8 mouse cellular contexts compared by ENCODE assay signal in genomic region chr5:24348546-24348945, GRCm38 (mm10). TPM values are rescaled to one million over a fixed set of nuclear protein-coding genes. Genes with fewer than 3 reads are reported as not detected.
DNase-seq lines count a peak whose midpoint lies in the region; ATAC-seq and TF ChIP-seq lines count a peak whose summit lies in the region.

No protein-coding gene starts in this region.

- DNase-seq in adrenal gland, adult (ENCODE audit: inconsistent age in 2 of 2, low spot score in 1 of 2) = peak; percentile 71 to 82
- no peak for DNase-seq in adrenal gland, postnatal 4 days (ENCODE audit: low spot score in 2 of 2)
- DNase-seq in G1E (ENCODE audit: low spot score) = peak; percentile 61
- peak; percentile 63 for DNase-seq in kidney, postnatal 10 days
- DNase-seq in thymus, postnatal 14 days = peak; percentile 83
- DNase-seq in right cerebral cortex, postnatal 10 days (ENCODE audit: low spot score in 2 of 2) = no peak

- peaks cover 95% of the 10 kb centered on the region for H3K4me1 ChIP-seq in G1E (ENCODE audit: insufficient read depth, low read depth, low read length)
- H3K4me1 ChIP-seq in forebrain, embryonic 13.5 days = peaks cover 72% of the 10 kb centered on the region
- H3K4me1 ChIP-seq in midbrain, embryonic 12.5 days = peaks cover 76% of the 10 kb centered on the region

- peak overlapping the region; percentile 67 for H3K9ac ChIP-seq in forebrain, embryonic 13.5 days
- H3K9ac ChIP-seq in midbrain, embryonic 12.5 days (replicated peaks) = peak overlapping the region; percentile 68

- peaks cover 3% of the 10 kb centered on the region for H3K36me3 ChIP-seq in G1E (replicated peaks)
- no peaks in the 10 kb centered on the region for H3K36me3 ChIP-seq in forebrain, embryonic 13.5 days (ENCODE audit: poor library complexity, severe bottlenecking)
- 0 out of 2 replicates have a peak, but pooled peaks cover 4% of the 10 kb centered on the region for H3K36me3 ChIP-seq in midbrain, embryonic 12.5 days

- no peaks in the 10 kb centered on the region for H3K9me3 ChIP-seq in G1E (replicated peaks)
- H3K9me3 ChIP-seq in forebrain, embryonic 13.5 days (replicated peaks) = no peaks in the 10 kb centered on the region
- no peaks in the 10 kb centered on the region for H3K9me3 ChIP-seq in midbrain, embryonic 12.5 days

- H3K4me3 ChIP-seq in G1E (ENCODE audit: low read depth, low read length) = peak overlapping the region; percentile 74
- H3K4me3 ChIP-seq in forebrain, embryonic 13.5 days = peak overlapping the region; percentile 54
- peak overlapping the region; percentile 53 for H3K4me3 ChIP-seq in midbrain, embryonic 12.5 days

- H3K27me3 ChIP-seq in G1E (ENCODE audit: insufficient read depth, low read length) = peaks cover 40% of the 10 kb centered on the region
- H3K27me3 ChIP-seq in forebrain, embryonic 13.5 days = peaks cover 17% of the 10 kb centered on the region
- peaks cover 45% of the 10 kb centered on the region for H3K27me3 ChIP-seq in midbrain, embryonic 12.5 days

- peak overlapping the region; percentile 99 for H3K4me2 ChIP-seq in forebrain, embryonic 13.5 days
- H3K4me2 ChIP-seq in midbrain, embryonic 12.5 days (replicated peaks) = peak overlapping the region; percentile 99

- TF ChIP-seq CTCF in G1E (IDR thresholded peaks at IDR 0.05; ENCODE audit: low read depth, low read length) = no peak

- WGBS in forebrain, embryonic 13.5 days = under 1% methylated on average over 29 of the region's 30 CpGs
- under 1% methylated on average over 20 of the region's 30 CpGs for WGBS in midbrain, embryonic 12.5 days

- ATAC-seq in G1E (ENCODE audit: extremely low read depth, insufficient number of reproducible peaks, low FRiP score, poor library complexity, severe bottlenecking) = no peak
- ATAC-seq in forebrain, embryonic 13.5 days = no peak
- ATAC-seq in midbrain, embryonic 12.5 days (ENCODE audit: low FRiP score, low read depth) = no peak

- H3K27ac ChIP-seq in forebrain, embryonic 13.5 days = peak overlapping the region; percentile 36
- peak overlapping the region; percentile 31 for H3K27ac ChIP-seq in midbrain, embryonic 12.5 days (replicated peaks)

RNA-seq across cellular contexts. Expression of gene Kcnh2, which starts 2.9 kb away (rescaled TPM):
- total RNA-seq in adrenal gland, postnatal 4 days (2021) = 10 to 100 TPM; 38.6 to 42.4 TPM
- total RNA-seq in G1E (2014; fragmentation: Nextera tagmentation) (3.3 and 6.8 TPM in 2 replicates), G1E (2017) (1.0 and 1.3 TPM in 2 replicates)
- polyA plus RNA-seq in G1E (2012) = 12.6 and 15.1 TPM in 2 replicates
- 4.3 and 6.9 TPM in 2 replicates for polyA plus RNA-seq in forebrain, embryonic 13.5 days (2015; fragmentation: Nextera tagmentation; extraction: Ambion mirVana)
- polyA plus RNA-seq in midbrain, embryonic 12.5 days (2016; fragmentation: Nextera tagmentation; extraction: Ambion mirVana) = 18.0 and 18.5 TPM in 2 replicates

RNA-seq across cellular contexts. Expression of gene Nos3, which starts 16.1 kb away (rescaled TPM):
- total RNA-seq in adrenal gland, postnatal 4 days (2021) = 10 to 100 TPM; 11.5 to 12.3 TPM
- total RNA-seq in G1E (2014; fragmentation: Nextera tagmentation) = 0.23 and 0.58 TPM in 2 replicates
- total RNA-seq in G1E (2017) = 0.17 and 0.22 TPM in 2 replicates
- polyA plus RNA-seq in G1E (2012) = 0.07 and 0.09 TPM in 2 replicates
- 5.6 and 5.9 TPM in 2 replicates for polyA plus RNA-seq in forebrain, embryonic 13.5 days (2015; fragmentation: Nextera tagmentation; extraction: Ambion mirVana)
- polyA plus RNA-seq in midbrain, embryonic 12.5 days (2016; fragmentation: Nextera tagmentation; extraction: Ambion mirVana) = 7.1 and 9.2 TPM in 2 replicates

RNA-seq across cellular contexts. Expression of gene Atg9b, which starts 43.4 kb away (rescaled TPM):
- total RNA-seq in adrenal gland, postnatal 4 days (2021) = under 1 TPM; 0.42 to 0.62 TPM
- not detected in 2 replicates for total RNA-seq in G1E (2014; fragmentation: Nextera tagmentation)
- 0.06 and 0.11 TPM in 2 replicates for total RNA-seq in G1E (2017)
- 0.15 TPM in 2 replicates for polyA plus RNA-seq in G1E (2012)
- polyA plus RNA-seq in forebrain, embryonic 13.5 days (2015; fragmentation: Nextera tagmentation; extraction: Ambion mirVana) = 0.52 and 0.57 TPM in 2 replicates
- 0.35 and 0.46 TPM in 2 replicates for polyA plus RNA-seq in midbrain, embryonic 12.5 days (2016; fragmentation: Nextera tagmentation; extraction: Ambion mirVana)

RNA-seq across cellular contexts. Expression of gene Abcb8, which starts 44.9 kb away (rescaled TPM):
- 10 to 100 TPM; 73.9 to 84.8 TPM for total RNA-seq in adrenal gland, postnatal 4 days (2021)
- total RNA-seq in G1E (2014; fragmentation: Nextera tagmentation) (13.5 and 17.7 TPM in 2 replicates), G1E (2017) (15.4 and 20.4 TPM in 2 replicates)
- 43.6 and 44.0 TPM in 2 replicates for polyA plus RNA-seq in G1E (2012)
- polyA plus RNA-seq in forebrain, embryonic 13.5 days (2015; fragmentation: Nextera tagmentation; extraction: Ambion mirVana) = 39.0 and 48.1 TPM in 2 replicates
- 47.1 and 48.0 TPM in 2 replicates for polyA plus RNA-seq in midbrain, embryonic 12.5 days (2016; fragmentation: Nextera tagmentation; extraction: Ambion mirVana)

Comparison
In these comparisons a context has a peak if more than half of its experiments do, and no peak if none do; other contexts are left out.
1. DNase-seq: peak in adrenal gland, adult (2 of 2), G1E (single experiment), kidney, postnatal 10 days (single experiment) and thymus, postnatal 14 days (single experiment); none in adrenal gland, postnatal 4 days (0 of 2) and right cerebral cortex, postnatal 10 days (0 of 2).
2. Peak in every context shown above with its lines, with median percentiles within 50 percentile points of each other: H3K4me3 ChIP-seq.